Mouse (Mus musculus) CD4-positive, CD25-positive, alpha-beta regulatory T cell, adult 9 weeks (primary cell): ENCODE data around the gene Dock1. TPM values are rescaled to one million over a fixed set of nuclear protein-coding genes. Genes with fewer than 3 reads are reported as not detected.

Experiments used
- polyA plus RNA-seq: library from polyadenylated mRNA; unstranded; fragments of 100-300 nt; shearing (Covaris generic); gene quantifications from one replicate; pipeline ENCODE4 v1.2.1, GENCODE M21; 2017

Gene Dock1
- polyA plus RNA-seq = not detected

GRCm38 (mm10) chr7:134670312-134671002, at the start of gene Dock1:
Gene Dock1, plus strand, starts transcription at chr7:134670654.

DNA sequence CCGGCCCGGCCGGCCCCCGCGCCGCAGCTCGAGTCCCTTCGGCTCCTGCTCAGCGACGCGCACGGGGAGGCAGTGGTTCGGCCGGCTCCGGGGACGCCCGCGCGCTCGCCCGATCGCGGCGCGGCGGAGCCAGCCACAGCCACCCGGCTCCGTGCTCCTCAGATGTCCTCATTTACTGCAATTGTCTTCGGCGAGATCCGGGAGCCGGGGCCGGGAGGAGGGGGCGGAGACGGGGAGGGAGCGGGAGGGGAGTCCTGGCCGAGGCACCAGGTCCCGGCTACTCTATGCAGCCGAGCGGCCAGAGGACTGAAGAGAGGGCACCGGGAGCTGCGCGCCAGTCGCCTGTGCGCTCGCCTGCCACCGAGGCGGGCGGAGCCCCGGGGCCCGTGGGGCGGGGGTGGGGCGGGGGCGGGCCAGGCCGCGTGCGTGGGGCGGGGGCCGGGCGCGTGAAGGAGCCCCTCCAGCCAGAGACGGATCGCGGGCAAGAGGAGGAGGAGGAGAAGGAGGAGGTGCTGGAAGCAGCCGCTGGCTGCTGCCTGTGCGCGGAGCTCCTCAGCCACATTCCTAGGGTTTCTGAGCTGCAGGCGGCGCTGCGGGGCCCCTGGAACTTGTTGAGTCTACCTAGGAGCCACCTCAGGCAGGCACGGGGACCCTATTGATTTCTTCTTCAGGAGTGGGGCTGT, 267.6 kb downstream of the Dock1 start, which contains the start of gene Fam196a:
TSS of gene Fam196a (minus strand) at position 504 of the 683 bp plus-strand sequence.

